Mouse (Mus musculus) heart, postnatal 10 days (tissue): ENCODE data around the gene Ky. TPM values are rescaled to one million over a fixed set of nuclear protein-coding genes. Genes with fewer than 3 reads are reported as not detected.

Experiments
- DNase-seq, 2 experiments: peaks; one replicate each; pipeline ENCODE4 v3.0.0; 2021
- intact Hi-C: fragments of 180-260 bp; cut with DNase I; formaldehyde crosslinking; loops from one replicate; pipeline ENCODE4 v1.15.1; 2025
- total RNA-seq, 2 experiments: library from RNA; stranded (reverse); gene quantifications; 2 replicates each; pipeline ENCODE4 v1.2.3; 2021

Gene Ky
- 10 to 100 TPM; 17.9 to 28.8 TPM for total RNA-seq

GRCm38 (mm10) chr9:102505700-102506585 lies at the start of gene Ky:
TSS of gene Ky (plus strand) at chr9:102505750.
- intact Hi-C loops, result no loop called here
- peak; percentile 71 to 74 for DNase-seq

- intact Hi-C loops, result no loop called here
Measured at GRCm38 (mm10) chr9:102462251-102462650, 43.3 kb upstream of the Ky start.

GRCm38 (mm10) chr9:102465044-102465443 lies 40.5 kb upstream of the Ky start:
- no peak for DNase-seq
- intact Hi-C loops, result no loop called here

More at GRCm38 (mm10) chr9:102462251-102462650, 43.3 kb upstream of the Ky start:
- DNase-seq, result no peak

GRCm38 (mm10) chr9:102465726-102466125 lies 39.8 kb upstream of the Ky start:
- no peak for DNase-seq
- intact Hi-C loops, result no loop called here

- intact Hi-C loops, result no loop called here
- DNase-seq, result no peak
Measured at GRCm38 (mm10) chr9:102470076-102470819, 35.3 kb upstream of the Ky start.

GRCm38 (mm10) chr9:102477767-102478450 lies 27.6 kb upstream of the Ky start:
- intact Hi-C loops, result no loop called here
- DNase-seq, result peak; percentile 49 to 51

- DNase-seq, result no peak
- intact Hi-C loops, result no loop called here
Measured at GRCm38 (mm10) chr9:102478451-102478835, 27.1 kb upstream of the Ky start.

GRCm38 (mm10) chr9:102479022-102479421 lies 26.5 kb upstream of the Ky start:
- DNase-seq, result peak; percentile 15 to 53
- intact Hi-C loops, result no loop called here

GRCm38 (mm10) chr9:102492031-102492795 lies 13.3 kb upstream of the Ky start:
- no peak for DNase-seq
- intact Hi-C loops, result no loop called here

GRCm38 (mm10) chr9:102493044-102493443 lies 12.5 kb upstream of the Ky start:
- intact Hi-C loops, result no loop called here
- DNase-seq, result peak; percentile 24 to 50

- intact Hi-C loops, result no loop called here
- no peak for DNase-seq
Measured at GRCm38 (mm10) chr9:102493916-102494315, 11.6 kb upstream of the Ky start.

- no peak for DNase-seq
- intact Hi-C loops, result no loop called here
Measured at GRCm38 (mm10) chr9:102494454-102494853, 11.1 kb upstream of the Ky start.

GRCm38 (mm10) chr9:102495266-102495665 lies 10.3 kb upstream of the Ky start:
- intact Hi-C loops, result no loop called here
- DNase-seq, result no peak

GRCm38 (mm10) chr9:102496481-102497041 lies 9.0 kb upstream of the Ky start:
- no peak for DNase-seq
- intact Hi-C loops, result no loop called here

GRCm38 (mm10) chr9:102497089-102497690 lies 8.4 kb upstream of the Ky start:
- intact Hi-C loops, result no loop called here
- DNase-seq, result peak; percentile 46 to 48

- intact Hi-C loops, result no loop called here
- DNase-seq, result peak; percentile 84 to 85
Measured at GRCm38 (mm10) chr9:102497833-102498430, 7.6 kb upstream of the Ky start.

GRCm38 (mm10) chr9:102498701-102499100 lies 6.8 kb upstream of the Ky start:
- intact Hi-C loops, result no loop called here
- no peak for DNase-seq

GRCm38 (mm10) chr9:102499266-102499665 lies 6.3 kb upstream of the Ky start:
- peak; percentile 56 to 57 for DNase-seq

GRCm38 (mm10) chr9:102499746-102500145 lies 5.8 kb upstream of the Ky start:
- no peak for DNase-seq
- intact Hi-C loops, result no loop called here

More at GRCm38 (mm10) chr9:102499266-102499665, 6.3 kb upstream of the Ky start:
- intact Hi-C loops, result no loop called here
